ENCODE assay signal across 21 mouse cellular contexts in genomic region chr13:32649982-32650381, GRCm38 (mm10).
DNase-seq lines count a peak whose midpoint lies in the region; ATAC-seq and TF ChIP-seq lines count a peak whose summit lies in the region.
"Had no signal": no experiment of that assay in that cellular context is flagged by ENCODE, and none has a peak within 500 bp of the region (broad histone marks: within the 10 kb centered on the region; RNA-seq: fewer than 3 reads in every experiment).

No protein-coding gene starts in this region.

- H3K4me3 ChIP-seq in kidney, embryonic 15.5 days (replicated peaks): no peak overlapping the region
- no peak overlapping the region for H3K4me3 ChIP-seq in limb, embryonic 14.5 days (replicated peaks; ENCODE audit: low read length)
- no peak overlapping the region for H3K4me3 ChIP-seq in lung, adult 2 months (replicated peaks; ENCODE audit: extremely low read depth, low read depth, low read length)
- H3K4me3 ChIP-seq: embryonic facial prominence, embryonic 12.5 days; forebrain, embryonic 12.5 days; heart, embryonic 10.5 days had no signal

- no peak for DNase-seq in kidney, adult 8-10 months
- peak; percentile 62 for DNase-seq in embryo, embryonic 10 days (ENCODE audit: low spot score)
- peak; percentile 33 for DNase-seq in embryo, embryonic 9.5 days (ENCODE audit: extremely low spot score)
- DNase-seq in limb, embryonic 14.5 days (ENCODE audit: low spot score): peak; percentile 16
- no peak for DNase-seq in lung, adult 2 months
- DNase-seq in heart, adult 8-10 months (ENCODE audit: low spot score): no peak
- DNase-seq: adrenal gland, postnatal 14 days; cerebellum, adult 18-20 months; cerebellum, adult 9-11 months; forebrain, postnatal 0 days; gastrocnemius, postnatal 14 days; heart, postnatal 10 days had no signal

- 43% methylated on average over 9 of the region's 9 CpGs for WGBS in kidney, embryonic 15.5 days
- 33% methylated on average over 9 of the region's 9 CpGs for WGBS in limb, embryonic 14.5 days
- 58% methylated on average over 9 of the region's 9 CpGs for WGBS in lung, adult 2 months

- no peak overlapping the region for H3K4me2 ChIP-seq in kidney, embryonic 15.5 days
- H3K4me2 ChIP-seq in limb, embryonic 14.5 days (replicated peaks; ENCODE audit: low read depth, low read length, severe bottlenecking): no peak overlapping the region
- H3K4me2 ChIP-seq: embryonic facial prominence, embryonic 12.5 days; forebrain, embryonic 12.5 days; hindbrain, embryonic 14.5 days had no signal

- H3K27ac ChIP-seq in kidney, embryonic 15.5 days: 0 out of 2 replicates have a peak overlapping the region, but pooled peaks have one; percentile 20
- H3K27ac ChIP-seq in limb, embryonic 14.5 days (replicated peaks; ENCODE audit: low read depth, low read length): no peak overlapping the region
- H3K27ac ChIP-seq: embryonic facial prominence, embryonic 12.5 days; forebrain, embryonic 12.5 days; heart, embryonic 10.5 days; hindbrain, embryonic 14.5 days had no signal

- no peak for TF ChIP-seq POLR2A in limb, embryonic 14.5 days (IDR thresholded peaks at IDR 0.05; ENCODE audit: borderline replicate concordance, extremely low read depth, insufficient read depth, insufficient read length)
- TF ChIP-seq POLR2A in lung, adult 2 months (IDR thresholded peaks at IDR 0.05; ENCODE audit: borderline replicate concordance, extremely low read depth, low read depth, low read length): no peak

- no peaks in the 10 kb centered on the region for H3K27me3 ChIP-seq in kidney, embryonic 15.5 days
- H3K27me3 ChIP-seq in limb, embryonic 14.5 days (ENCODE audit: control insufficient read depth, insufficient read depth, low read length): no peaks in the 10 kb centered on the region
- H3K27me3 ChIP-seq: CH12.LX; embryonic facial prominence, embryonic 12.5 days; forebrain, embryonic 12.5 days; Patski had no signal

- H3K4me1 ChIP-seq in kidney, embryonic 15.5 days: no peaks in the 10 kb centered on the region
- H3K4me1 ChIP-seq in limb, embryonic 14.5 days (ENCODE audit: control insufficient read depth, insufficient read depth, low read length): peaks cover 8% of the 10 kb centered on the region; the same call in 1 of the 2 replicates
- H3K4me1 ChIP-seq in lung, adult 2 months (ENCODE audit: control insufficient read depth, insufficient read depth, low read length): no peaks in the 10 kb centered on the region
- H3K4me1 ChIP-seq: embryonic facial prominence, embryonic 12.5 days; forebrain, embryonic 12.5 days; heart, embryonic 10.5 days had no signal

- H3K36me3 ChIP-seq in kidney, embryonic 15.5 days: no peaks in the 10 kb centered on the region
- no peaks in the 10 kb centered on the region for H3K36me3 ChIP-seq in limb, embryonic 14.5 days (ENCODE audit: control insufficient read depth, insufficient read depth, low read length)
- H3K36me3 ChIP-seq: embryonic facial prominence, embryonic 12.5 days; forebrain, embryonic 12.5 days; heart, embryonic 10.5 days had no signal

- no peaks in the 10 kb centered on the region for H3K9me3 ChIP-seq in kidney, embryonic 15.5 days (replicated peaks)
- H3K9me3 ChIP-seq in limb, embryonic 14.5 days (ENCODE audit: control insufficient read depth, low read length): no peaks in the 10 kb centered on the region
- H3K9me3 ChIP-seq: embryonic facial prominence, embryonic 12.5 days; forebrain, embryonic 12.5 days; heart, embryonic 10.5 days had no signal

- H3K9ac ChIP-seq in kidney, embryonic 15.5 days: no peak overlapping the region
- no peak overlapping the region for H3K9ac ChIP-seq in limb, embryonic 14.5 days (ENCODE audit: low read depth, low read length, severe bottlenecking)
- H3K9ac ChIP-seq: embryonic facial prominence, embryonic 12.5 days; forebrain, embryonic 12.5 days; forebrain, postnatal 0 days; hindbrain, embryonic 14.5 days had no signal

- no peak; the same call in 1 of the 2 replicates for ATAC-seq in kidney, embryonic 15.5 days (replicated peaks; ENCODE audit: low FRiP score)
- ATAC-seq in limb, embryonic 14.5 days (ENCODE audit: low FRiP score, low read depth): no peak
- ATAC-seq: activated CD4-positive, CD25-positive, alpha-beta regulatory T cell, adult 4 months; forebrain, postnatal 0 days; intestine, embryonic 16.5 days; Patski had no signal

- no peak for TF ChIP-seq CTCF in lung, adult 2 months (IDR thresholded peaks at IDR 0.05; ENCODE audit: insufficient read depth, low read length)

Comparison
In these comparisons a context has a peak if more than half of its experiments do, and no peak if none do; other contexts are left out.
1. DNase-seq: peak in embryo, embryonic 10 days (single experiment), embryo, embryonic 9.5 days (single experiment) and limb, embryonic 14.5 days (single experiment); none in kidney, adult 8-10 months (0 of 2), lung, adult 2 months (single experiment) and heart, adult 8-10 months (single experiment).